Mouse (Mus musculus) C2C12 (cell line): Measurements from ENCODE around the gene Erf. TPM values are rescaled to one million over a fixed set of nuclear protein-coding genes. Genes with fewer than 3 reads are reported as not detected.

Experiments used
- H3K27me3 ChIP-seq: one replicate; pipeline ENCODE4 v1.6.1; 2011; ENCODE audit not compliant: control insufficient read depth, insufficient read depth, insufficient read length
- H3K36me3 ChIP-seq: one replicate; pipeline ENCODE4 v1.6.1; 2011; ENCODE audit not compliant: control insufficient read depth, insufficient read depth
- H3K4me3 ChIP-seq: one replicate; pipeline ENCODE4 v1.5.1; 2011; ENCODE audit warnings: mild to moderate bottlenecking, control low read depth; ENCODE audit not compliant: poor library complexity, insufficient read depth, severe bottlenecking
- H3K79me2 ChIP-seq: one replicate; pipeline ENCODE4 v1.6.1; 2011; ENCODE audit not compliant: control insufficient read depth, insufficient read depth
- H3K79me3 ChIP-seq: one replicate; pipeline ENCODE4 v1.6.1; 2011; ENCODE audit warnings: low read depth, control low read depth
- H3ac ChIP-seq: one replicate; pipeline ENCODE3; 2011; ENCODE audit warnings: low read depth; ENCODE audit not compliant: control insufficient read depth, insufficient read length
- CEBPB ChIP-seq: IDR thresholded peaks from one replicate; pipeline ENCODE4 v1.6.1; 2011; ENCODE audit warnings: low read depth, mild to moderate bottlenecking, control low read depth, moderate library complexity
- CTCF ChIP-seq: IDR thresholded peaks from one replicate; pipeline ENCODE4 v1.5.1; 2011; ENCODE audit not compliant: control insufficient read depth, insufficient read depth, insufficient read length
- FOSL1 ChIP-seq: IDR thresholded peaks from one replicate; pipeline ENCODE4 v1.8.0; 2011; ENCODE audit warnings: mild to moderate bottlenecking, low read length; ENCODE audit not compliant: poor library complexity, insufficient read depth, severe bottlenecking
- MAX ChIP-seq: IDR thresholded peaks from one replicate; pipeline ENCODE4 v1.6.1; 2011; ENCODE audit warnings: mild to moderate bottlenecking, control low read depth
- MYOD1 ChIP-seq: IDR thresholded peaks from one replicate; pipeline ENCODE4 v1.6.1; 2011; ENCODE audit warnings: low read depth; ENCODE audit not compliant: control insufficient read depth, insufficient read length
- MYOG ChIP-seq: IDR thresholded peaks from one replicate; pipeline ENCODE4 v1.6.1; 2011; ENCODE audit not compliant: control insufficient read depth, insufficient read length; ENCODE audit errors: extremely low read depth
- USF1 ChIP-seq: IDR thresholded peaks from one replicate; pipeline ENCODE4 v1.6.1; 2011; ENCODE audit warnings: low read depth, mild to moderate bottlenecking, control low read depth, moderate library complexity
- microRNA-seq: library from miRNA; unstranded; fragments of <30 nt; microRNA quantifications from one replicate; pipeline ENCODE4, GENCODE M21; 2019; ENCODE audit warnings: borderline microRNAs expressed
- polyA plus RNA-seq: library from polyadenylated mRNA; unstranded; fragments of >200 nt; fragmentation: generic; extraction: Trizol; gene quantifications from one replicate; pipeline ENCODE4 v1.2.1, GENCODE M21; 2012; ENCODE audit warnings: missing spikeins

Gene Erf
- polyA plus RNA-seq, 1 experiment = 61.8 TPM

DNA sequence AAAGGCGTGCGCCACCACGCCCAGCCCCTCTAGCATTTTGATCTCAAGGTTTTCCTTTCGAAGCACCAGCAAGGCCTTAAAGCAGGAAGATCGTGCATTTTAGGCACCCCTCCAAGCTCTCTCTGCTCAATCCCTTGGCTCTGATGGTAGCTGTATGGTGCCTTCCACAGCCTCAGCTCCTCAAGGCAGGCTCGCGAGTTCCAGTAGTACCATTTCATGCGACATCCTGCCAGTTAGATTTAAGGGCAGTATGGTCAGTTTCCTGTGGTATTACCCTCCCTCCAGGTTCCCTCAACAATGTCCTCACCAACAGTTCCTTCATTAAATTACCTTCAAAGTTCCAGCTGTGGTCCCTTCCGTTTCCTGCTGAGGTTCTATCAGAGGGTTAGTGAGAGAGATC, 54.5 kb downstream of the Erf start:
- H3K79me3 ChIP-seq = no peaks in the 10 kb centered on the region
- H3K79me2 ChIP-seq = no peaks in the 10 kb centered on the region
- H3K36me3 ChIP-seq = no peaks in the 10 kb centered on the region
- peaks cover 6% of the 10 kb centered on the region for H3K27me3 ChIP-seq
- H3K4me3 ChIP-seq = no peak overlapping the region
- TF ChIP-seq CEBPB = no peak
- no peak for TF ChIP-seq FOSL1
- no peak for TF ChIP-seq MYOD1
- TF ChIP-seq CTCF = no peak
- TF ChIP-seq MAX = no peak
- no peak for TF ChIP-seq USF1
- no peak for TF ChIP-seq MYOG
- H3ac ChIP-seq = no peak overlapping the region

DNA sequence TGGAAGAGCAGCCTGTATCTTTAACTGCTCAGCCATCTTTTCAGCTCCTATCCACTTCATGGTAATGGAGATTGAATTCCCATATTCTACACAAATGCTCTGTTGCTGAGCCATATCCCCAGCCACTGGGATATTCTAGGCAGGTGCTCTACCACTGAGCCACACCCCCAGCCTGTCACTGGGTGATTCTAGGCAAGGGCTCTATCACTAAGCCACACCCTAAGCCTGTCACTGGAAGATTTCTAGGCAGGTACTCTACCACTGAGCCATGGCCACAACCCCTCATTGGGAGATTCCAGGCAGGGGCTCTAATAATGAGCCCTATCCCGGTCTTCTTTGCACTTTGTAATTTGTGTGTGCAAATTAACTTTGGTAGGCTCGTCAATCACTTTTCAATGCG, 55.4 kb downstream of the Erf start:
- H3K27me3 ChIP-seq = peaks cover 10% of the 10 kb centered on the region
- no peak for TF ChIP-seq MYOD1
- TF ChIP-seq CEBPB = no peak
- TF ChIP-seq MYOG = no peak
- no peak for TF ChIP-seq USF1
- TF ChIP-seq MAX = no peak
- no peak for TF ChIP-seq FOSL1
- TF ChIP-seq CTCF = no peak

More for the DNA sequence above, 55.4 kb downstream of the Erf start:
- no peak overlapping the region for H3ac ChIP-seq
- no peak overlapping the region for H3K4me3 ChIP-seq
- H3K79me3 ChIP-seq = no peaks in the 10 kb centered on the region
- no peaks in the 10 kb centered on the region for H3K79me2 ChIP-seq
- H3K36me3 ChIP-seq = no peaks in the 10 kb centered on the region

Small RNAs within 50 kb of the gene (microRNA-seq; reads per million reads assigned to microRNA genes)
- gene Mir7048 = not detected

Other genes with a start within 250 kb of the Erf start
- 0.22 TPM for gene Atp1a3, start 244.8 kb downstream of the Erf start, polyA plus RNA-seq
- 9.8 TPM for gene Grik5, start 178.4 kb downstream of the Erf start, polyA plus RNA-seq
- 15.5 TPM for gene Zfp574, start 178.2 kb downstream of the Erf start, polyA plus RNA-seq
- gene Pou2f2, start 71.0 kb downstream of the Erf start, polyA plus RNA-seq = 0.02 TPM
- 5.3 TPM for gene Dedd2, start 30.1 kb downstream of the Erf start, polyA plus RNA-seq
- gene Zfp526, start 29.3 kb downstream of the Erf start, polyA plus RNA-seq = 5.4 TPM
- 87.3 TPM for gene Gsk3a, start 12.9 kb downstream of the Erf start, polyA plus RNA-seq
- gene Cic, start 16.9 kb upstream of the Erf start, polyA plus RNA-seq = 79.5 TPM
- gene Pafah1b3, start 47.2 kb upstream of the Erf start, polyA plus RNA-seq = 90.8 TPM
- gene Prr19, start 50.6 kb upstream of the Erf start, polyA plus RNA-seq = not detected
- 0.13 TPM for gene Tmem145, start 55.3 kb upstream of the Erf start, polyA plus RNA-seq
- gene Megf8, start 66.4 kb upstream of the Erf start, polyA plus RNA-seq = 31.9 TPM
- gene Cnfn, start 119.0 kb upstream of the Erf start, polyA plus RNA-seq = 0.08 TPM
- gene Lipe, start 147.9 kb upstream of the Erf start, polyA plus RNA-seq = 3.0 TPM
- not detected for gene Cxcl17, start 162.1 kb upstream of the Erf start, polyA plus RNA-seq
- 0.06 TPM for gene Ceacam1, start 226.8 kb upstream of the Erf start, polyA plus RNA-seq